Mouse (Mus musculus) stomach, postnatal 0 days (tissue): Measurements from ENCODE around the gene Lrrc8c. TPM values are rescaled to one million over a fixed set of nuclear protein-coding genes. Genes with fewer than 3 reads are reported as not detected.

ENCODE experiments used
- ATAC-seq: fragments of 200-750 bp; cut with Nextera tagmentation; 2 replicates; pipeline ENCODE4 v1.8.0; 2017; ENCODE audit not compliant: low FRiP score, low TSS enrichment
- DNase-seq: peaks from one replicate; pipeline ENCODE4 v3.0.0-alpha.2; 2016; ENCODE audit warnings: low spot score
- H3K27ac ChIP-seq: fragments of 300-500 bp; sonication (generic); replicated peaks from 2 replicates; pipeline ENCODE4 v1.5.1; 2014; ENCODE audit warnings: mild to moderate bottlenecking, control low read depth
- H3K27me3 ChIP-seq: fragments of 300-500 bp; sonication (generic); 2 replicates; pipeline ENCODE4 v1.6.1; 2014; ENCODE audit warnings: low read length; ENCODE audit not compliant: control insufficient read depth, insufficient read depth
- H3K36me3 ChIP-seq: fragments of 300-500 bp; sonication (generic); 2 replicates; pipeline ENCODE4 v1.6.1; 2014; ENCODE audit warnings: low read length, mixed read lengths; ENCODE audit not compliant: control insufficient read depth, insufficient read depth
- H3K4me1 ChIP-seq: fragments of 300-500 bp; sonication (generic); replicated peaks from 2 replicates; pipeline ENCODE4 v1.6.1; 2014; ENCODE audit warnings: antibody characterized with exemption; ENCODE audit not compliant: control insufficient read depth, insufficient read depth
- H3K4me2 ChIP-seq: fragments of 300-500 bp; sonication (generic); replicated peaks from 2 replicates; pipeline ENCODE4 v1.6.1; 2014; ENCODE audit warnings: low read depth, mild to moderate bottlenecking, control low read depth, moderate library complexity
- H3K4me3 ChIP-seq: fragments of 300-500 bp; sonication (generic); 2 replicates; pipeline ENCODE4 v1.5.1; 2014; ENCODE audit warnings: low read depth, low read length, control low read depth
- H3K9ac ChIP-seq: fragments of 300-500 bp; sonication (generic); 2 replicates; pipeline ENCODE4 v1.6.1; 2014; ENCODE audit warnings: mild to moderate bottlenecking, low read length, control low read depth, mixed read lengths
- H3K9me3 ChIP-seq: fragments of 300-500 bp; sonication (generic); 2 replicates; pipeline ENCODE4 v1.6.1; 2016; ENCODE audit warnings: low read length; ENCODE audit not compliant: control insufficient read depth
- CTCF ChIP-seq: IDR thresholded peaks from 2 replicates; pipeline ENCODE4 v1.5.1; 2016; ENCODE audit warnings: antibody characterized with exemption, low read depth, mild to moderate bottlenecking, moderate library complexity
- EP300 ChIP-seq: optimal IDR thresholded peaks from 2 replicates; pipeline ENCODE3; 2016; ENCODE audit warnings: antibody characterized with exemption
- WGBS: fragments of 180-500 bp; shearing (Covaris S2); extraction: QIAGEN DNeasy Blood & Tissue Kit; methylation state at CpG from one replicate; pipeline ENCODE4 v1.1.7; 2014; 5-methylcytosine and 5-hydroxymethylcytosine counted together
- polyA plus RNA-seq: library from polyadenylated mRNA; unstranded; fragments of >200 nt; fragmentation: Nextera tagmentation; extraction: Ambion mirVana; gene quantifications from 2 replicates; pipeline ENCODE4 v1.2.1, GENCODE M21; 2015

Gene Lrrc8c
- polyA plus RNA-seq, 1 experiment from 2014 or later, result 7.3 TPM

DNA sequence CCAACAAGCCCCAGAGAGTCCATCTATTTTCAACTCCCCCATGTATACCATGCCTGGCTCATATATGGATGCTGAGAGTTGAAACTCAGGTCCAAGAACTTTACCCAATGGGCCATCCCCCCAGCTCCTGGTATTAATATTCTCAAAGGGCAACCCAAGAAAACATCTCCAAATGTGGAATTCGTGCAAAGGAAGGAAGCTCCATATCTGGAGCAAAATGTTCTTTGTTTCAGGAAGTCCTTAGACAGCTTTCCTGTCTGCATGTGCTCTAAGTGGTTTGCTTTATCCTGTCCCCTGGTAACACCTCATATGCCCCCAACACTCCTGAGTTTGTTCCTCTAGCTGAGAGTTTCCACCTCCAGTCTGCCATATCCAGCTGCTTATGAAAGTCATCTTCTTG, 32.6 kb downstream of the Lrrc8c start:
- H3K9me3 ChIP-seq, result no peaks in the 10 kb centered on the region
- no peaks in the 10 kb centered on the region for H3K27me3 ChIP-seq
- H3K4me2 ChIP-seq, result no peak overlapping the region
- H3K4me1 ChIP-seq, result no peaks in the 10 kb centered on the region
- no peak for TF ChIP-seq EP300
- TF ChIP-seq CTCF, result no peak
- no peaks in the 10 kb centered on the region for H3K36me3 ChIP-seq
- WGBS, result 68% methylated on average over 1 of the region's 1 CpGs
- DNase-seq, result no peak
- no peak for ATAC-seq
- H3K9ac ChIP-seq, result no peak overlapping the region
- H3K4me3 ChIP-seq, result no peak overlapping the region
- H3K27ac ChIP-seq, result no peak overlapping the region

DNA sequence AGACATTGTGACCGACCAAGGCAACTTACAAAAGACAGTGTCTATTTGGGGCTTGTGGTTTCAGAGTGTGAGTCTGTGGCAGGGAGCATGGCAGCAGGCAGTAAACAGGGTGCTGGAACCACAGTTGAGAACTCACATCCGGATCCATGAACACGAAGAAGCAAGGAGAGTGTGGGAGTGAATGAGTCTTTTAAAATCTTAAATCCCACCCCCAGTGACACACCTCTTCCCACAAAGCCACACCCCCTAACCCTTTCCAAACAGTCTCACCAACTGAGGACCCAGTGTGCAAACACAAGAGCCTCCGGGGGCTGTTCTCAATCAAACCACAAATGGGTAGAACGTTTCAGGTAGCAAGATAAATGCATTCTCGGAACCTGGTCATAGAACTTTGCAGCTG, 37.1 kb downstream of the Lrrc8c start:
- Histone ChIP-seq H3K9ac (no peak overlapping the region), H3K27ac (no peak overlapping the region), H3K9me3 (no peaks in the 10 kb centered on the region), H3K36me3 (no peaks in the 10 kb centered on the region), H3K4me2 (no peak overlapping the region), H3K4me1 (no peaks in the 10 kb centered on the region), H3K27me3 (no peaks in the 10 kb centered on the region), H3K4me3 (no peak overlapping the region)
- 81% methylated on average over 6 of the region's 6 CpGs for WGBS
- TF ChIP-seq EP300 (no peak), CTCF (no peak)
- no peak for ATAC-seq
- no peak for DNase-seq

DNA sequence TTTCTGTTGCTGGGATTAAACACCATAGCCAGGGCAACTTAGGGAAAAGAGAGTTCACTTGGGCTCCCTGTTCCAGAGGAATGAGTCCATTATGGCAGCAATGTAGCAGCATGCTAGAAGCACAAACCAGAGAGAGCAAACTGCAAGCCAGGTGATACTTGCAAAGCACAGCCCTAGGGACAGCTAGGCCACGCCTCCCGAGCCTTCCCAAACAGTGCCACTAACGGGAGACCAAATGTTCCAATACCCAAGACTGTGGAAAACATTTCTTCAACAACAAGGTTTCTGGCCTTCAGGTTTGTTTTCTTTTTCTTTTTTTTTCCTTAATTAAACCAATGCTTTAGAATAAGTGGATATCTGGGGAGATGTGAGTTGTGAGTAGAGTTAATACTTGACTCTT, 38.2 kb downstream of the Lrrc8c start:
- no peak for TF ChIP-seq CTCF
- TF ChIP-seq EP300, result no peak
- no peak overlapping the region for H3K27ac ChIP-seq
- H3K36me3 ChIP-seq, result no peaks in the 10 kb centered on the region
- no peak overlapping the region for H3K9ac ChIP-seq
- H3K4me2 ChIP-seq, result no peak overlapping the region
- ATAC-seq (no peak), DNase-seq (no peak)
- no peaks in the 10 kb centered on the region for H3K27me3 ChIP-seq
- H3K4me3 ChIP-seq, result no peak overlapping the region
- no peaks in the 10 kb centered on the region for H3K4me1 ChIP-seq
- H3K9me3 ChIP-seq, result no peaks in the 10 kb centered on the region
- 97% methylated on average over 3 of the region's 3 CpGs for WGBS

DNA sequence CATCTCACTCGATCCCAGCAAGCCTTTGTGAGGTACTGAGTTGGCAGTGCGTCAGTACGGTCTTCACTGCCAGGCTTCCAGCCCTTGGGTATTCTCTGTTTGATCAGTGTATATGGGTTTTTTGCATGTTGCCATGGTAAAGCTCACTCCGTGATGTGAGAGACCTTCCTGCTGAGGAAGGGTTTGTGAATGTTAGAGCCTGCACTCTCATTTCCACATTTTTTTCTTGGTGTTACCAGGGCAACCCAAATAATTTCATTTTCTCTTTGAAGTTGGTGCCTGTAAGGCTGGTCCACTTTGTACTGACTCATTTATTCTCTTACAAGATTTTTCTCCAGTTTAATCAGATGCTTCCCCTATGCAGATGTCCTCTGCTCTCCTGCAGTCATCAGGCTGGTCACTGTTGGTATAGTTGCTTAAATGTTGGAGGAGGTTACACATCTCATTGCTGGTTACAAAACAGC, 38.6 kb downstream of the Lrrc8c start:
- H3K27me3 ChIP-seq, result no peaks in the 10 kb centered on the region
- no peak overlapping the region for H3K9ac ChIP-seq
- no peak for ATAC-seq
- WGBS, result 73% methylated on average over 4 of the region's 4 CpGs
- H3K27ac ChIP-seq, result no peak overlapping the region
- H3K4me3 ChIP-seq, result no peak overlapping the region
- TF ChIP-seq CTCF, result no peak
- TF ChIP-seq EP300, result no peak
- H3K4me2 ChIP-seq, result no peak overlapping the region
- no peaks in the 10 kb centered on the region for H3K9me3 ChIP-seq
- no peak for DNase-seq
- no peaks in the 10 kb centered on the region for H3K4me1 ChIP-seq
- H3K36me3 ChIP-seq, result no peaks in the 10 kb centered on the region

DNA sequence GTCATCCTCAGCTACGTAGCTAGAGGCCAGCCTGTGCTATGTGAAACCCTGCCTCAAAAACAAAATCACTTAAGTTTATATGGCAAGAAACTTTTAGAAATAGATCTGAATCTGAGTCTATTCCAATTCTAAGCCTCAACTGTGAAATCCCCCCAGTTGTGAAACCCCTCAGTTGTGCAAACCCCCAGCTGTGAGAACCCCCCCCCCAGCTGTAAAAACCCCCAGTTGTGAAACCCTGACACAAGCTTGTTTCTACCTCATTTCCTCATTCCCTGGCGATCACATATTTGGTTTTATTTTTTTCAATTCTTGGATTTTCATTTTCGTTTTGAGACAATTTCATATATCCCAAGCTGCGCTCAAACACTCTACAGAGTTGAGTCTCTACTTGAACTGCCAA, 39.3 kb downstream of the Lrrc8c start:
- no peak overlapping the region for H3K27ac ChIP-seq
- TF ChIP-seq EP300 (no peak), CTCF (no peak)
- no peak for DNase-seq
- WGBS, result 88% methylated on average over 4 of the region's 4 CpGs
- no peaks in the 10 kb centered on the region for H3K9me3 ChIP-seq
- no peaks in the 10 kb centered on the region for H3K4me1 ChIP-seq
- no peaks in the 10 kb centered on the region for H3K27me3 ChIP-seq
- no peak overlapping the region for H3K4me2 ChIP-seq
- ATAC-seq, result no peak
- no peaks in the 10 kb centered on the region for H3K36me3 ChIP-seq
- H3K9ac ChIP-seq, result no peak overlapping the region
- no peak overlapping the region for H3K4me3 ChIP-seq

DNA sequence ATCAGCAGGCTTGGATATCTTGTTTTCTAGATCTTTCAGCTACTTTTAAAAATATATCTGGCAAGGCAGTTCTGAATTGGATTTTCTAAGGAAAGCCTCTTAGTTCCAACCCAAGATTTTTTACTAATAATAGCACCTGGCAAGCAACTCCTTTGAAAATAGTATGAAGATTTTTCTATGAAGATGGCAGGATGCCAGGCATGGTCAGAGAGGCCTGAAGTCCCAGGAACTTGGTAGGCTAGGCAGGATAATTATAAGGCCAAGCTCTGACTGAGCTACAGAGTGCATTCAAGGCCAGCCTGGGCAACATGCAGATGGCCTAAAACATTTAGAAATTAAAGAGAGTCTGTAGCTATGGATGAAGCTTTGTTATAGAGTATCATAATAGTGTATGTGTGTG, 42.7 kb downstream of the Lrrc8c start:
- no peak overlapping the region for H3K27ac ChIP-seq
- H3K9ac ChIP-seq, result no peak overlapping the region
- no peak overlapping the region for H3K4me2 ChIP-seq
- no peaks in the 10 kb centered on the region for H3K36me3 ChIP-seq
- no peak for ATAC-seq
- no peak for DNase-seq
- H3K27me3 ChIP-seq, result no peaks in the 10 kb centered on the region
- no peaks in the 10 kb centered on the region for H3K4me1 ChIP-seq
- TF ChIP-seq CTCF (no peak), EP300 (no peak)
- no peaks in the 10 kb centered on the region for H3K9me3 ChIP-seq
- H3K4me3 ChIP-seq, result no peak overlapping the region

DNA sequence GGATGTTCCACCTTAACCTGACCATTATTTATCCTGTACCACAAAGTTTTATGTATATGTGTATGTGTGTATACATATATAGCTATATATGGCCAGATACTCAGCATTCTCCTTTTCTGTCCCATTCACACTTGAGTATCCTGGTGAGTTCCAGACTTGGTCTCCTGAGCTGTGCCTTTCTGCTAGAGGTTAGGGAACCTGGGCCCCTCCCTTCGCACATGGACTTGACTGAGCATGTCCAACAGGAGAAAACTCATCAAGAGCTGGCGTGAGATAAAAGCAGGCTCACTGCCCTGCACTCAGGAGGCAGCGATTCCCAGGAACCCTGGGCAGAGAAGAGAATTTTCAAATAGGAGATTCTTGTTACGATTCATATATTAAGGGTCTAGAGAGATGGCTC, 45.6 kb downstream of the Lrrc8c start:
- H3K9me3 ChIP-seq, result no peaks in the 10 kb centered on the region
- no peaks in the 10 kb centered on the region for H3K36me3 ChIP-seq
- TF ChIP-seq EP300 (no peak), CTCF (no peak)
- H3K4me3 ChIP-seq, result no peak overlapping the region
- no peak for ATAC-seq
- no peak for DNase-seq
- WGBS, result 78% methylated on average over 4 of the region's 4 CpGs
- no peak overlapping the region for H3K4me2 ChIP-seq
- no peak overlapping the region for H3K27ac ChIP-seq
- no peaks in the 10 kb centered on the region for H3K27me3 ChIP-seq
- no peak overlapping the region for H3K9ac ChIP-seq
- H3K4me1 ChIP-seq, result no peaks in the 10 kb centered on the region
